Mouse (Mus musculus) heart, postnatal 0 days (tissue): ENCODE data around the gene Gm17334.

Source experiments
- CTCF ChIP-seq: IDR thresholded peaks from 2 replicates; pipeline ENCODE4 v1.5.1; 2016; ENCODE audit warnings: antibody characterized with exemption, control low read depth, low read depth
- EP300 ChIP-seq: IDR thresholded peaks from 2 replicates; pipeline ENCODE4 v1.6.1; 2016; ENCODE audit warnings: antibody characterized with exemption, low read depth

- TF ChIP-seq CTCF = no peak
- TF ChIP-seq EP300 = no peak
Measured at GRCm38 (mm10) chr11:53819511-53819910, 46.5 kb upstream of the Gm17334 start.
